Mouse (Mus musculus): ENCODE results near the gene Cadps2.

DNA sequence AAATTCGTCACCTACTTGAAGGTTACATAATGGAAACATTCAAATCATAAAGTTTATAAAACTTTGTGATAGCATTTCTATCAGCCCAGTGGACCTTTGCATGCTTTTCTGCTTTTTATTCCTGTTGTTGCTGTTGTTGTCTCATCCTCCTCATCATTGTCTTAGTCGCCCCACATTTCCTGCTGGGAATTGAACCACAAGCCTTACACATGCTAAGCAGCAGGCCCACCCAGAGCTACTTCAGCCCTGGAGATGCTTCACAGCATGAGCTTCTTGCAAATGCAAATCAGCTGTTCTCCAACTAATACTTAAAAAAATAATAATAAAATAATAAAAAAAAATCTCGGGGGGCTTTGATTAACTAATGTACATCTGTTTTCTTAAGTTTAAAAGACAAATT, 8.5 kb downstream of the Cadps2 start:
- TF ChIP-seq CTCF (IDR thresholded peaks at IDR 0.05; ENCODE audit: borderline replicate concordance, insufficient read depth, low read depth, low read length): no peak
- no peak for TF ChIP-seq POLR2A (IDR thresholded peaks at IDR 0.05; ENCODE audit: borderline replicate concordance, insufficient read depth, low read length)

Data from cerebellum, adult 2 months (tissue).